Mouse (Mus musculus): ENCODE measurements around the gene Kif1b.

The Kif1b gene

DNA sequence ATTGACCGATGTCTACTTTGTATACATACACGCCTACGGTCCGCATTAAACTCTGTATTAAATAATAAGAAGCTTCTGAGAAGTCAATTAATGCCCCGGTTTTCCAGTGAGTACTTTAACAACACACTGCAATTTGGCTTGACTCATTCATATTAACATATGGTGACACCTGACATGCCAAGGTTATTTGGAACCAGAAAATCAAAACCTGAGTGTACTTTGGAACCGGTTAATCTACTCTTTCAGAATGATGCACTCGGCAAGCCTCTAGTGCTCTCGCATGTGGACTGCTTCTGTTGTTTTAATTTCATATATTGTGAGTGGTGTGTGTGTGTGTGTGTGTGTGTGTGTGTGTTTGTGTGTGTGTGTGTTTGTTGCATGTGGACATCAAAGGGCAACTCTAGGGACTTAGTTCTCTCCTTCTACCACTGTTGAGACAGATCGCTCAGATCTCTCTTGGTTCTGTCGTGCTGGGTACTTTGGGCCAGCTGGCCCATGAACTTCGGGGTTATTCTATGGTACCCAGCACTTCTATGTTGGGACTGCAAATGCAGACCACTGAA lies 6.9 kb upstream of the Kif1b start:
- in situ Hi-C loops (cut with MboI, MseI): no loop called here

- in situ Hi-C loops (cut with MboI, MseI): no loop called here
Measured at GRCm38 (mm10) chr4:149313558-149314253, 6.2 kb upstream of the Kif1b start.

- in situ Hi-C loops (cut with MboI, MseI): no loop called here
Measured at GRCm38 (mm10) chr4:149311996-149312395, 4.5 kb upstream of the Kif1b start.

GRCm38 (mm10) chr4:149308491-149308820 lies 963 bp upstream of the Kif1b start:
- in situ Hi-C loops (cut with MboI, MseI): no loop called here

- in situ Hi-C loops (cut with MboI, MseI): no loop called here
Measured at GRCm38 (mm10) chr4:149306712-149307595, 539 bp downstream of the Kif1b start.

DNA sequence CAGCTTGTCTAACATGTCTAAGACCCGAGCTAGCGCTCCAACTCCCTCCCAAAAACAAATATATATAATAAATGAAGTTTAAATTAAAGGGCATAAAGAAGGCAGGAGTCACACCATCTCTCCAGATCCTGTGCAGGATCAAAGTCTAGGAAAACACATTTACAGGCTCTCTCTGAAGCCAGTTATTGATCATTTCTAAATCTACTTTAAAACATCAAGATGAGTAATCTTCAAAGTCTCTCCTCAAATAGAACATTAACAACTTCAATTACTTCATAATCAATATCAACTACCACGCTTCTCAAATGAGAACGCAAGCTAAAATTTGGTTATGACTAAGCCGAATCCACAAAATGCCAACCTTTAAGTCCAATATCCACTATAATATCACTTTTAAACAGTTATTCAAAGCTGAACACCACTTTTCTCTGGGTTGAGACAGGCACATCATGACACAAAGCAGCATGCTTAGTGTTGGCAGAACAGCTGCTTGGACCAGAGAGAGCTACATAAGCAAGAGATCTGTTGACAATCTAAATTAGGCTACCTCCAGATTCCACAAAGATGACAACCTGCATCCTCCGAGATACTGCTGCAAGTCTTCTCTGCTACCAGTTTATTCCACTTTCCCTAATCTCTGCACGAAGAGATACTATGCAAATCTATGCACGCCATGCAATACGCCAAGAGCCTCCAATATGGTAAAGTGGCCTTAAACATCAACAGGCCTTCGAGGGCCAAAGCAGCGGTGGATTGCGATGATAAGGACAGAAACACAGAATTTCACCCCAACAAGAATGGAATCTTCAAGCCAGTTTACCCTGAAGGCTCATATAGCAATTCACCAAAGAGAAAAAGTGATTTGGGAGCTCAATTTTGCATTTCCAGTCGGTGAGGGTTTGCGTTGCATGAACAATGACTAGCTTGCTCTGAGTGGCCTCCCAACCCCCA lies 1.5 kb downstream of the Kif1b start:
- in situ Hi-C loops (cut with MboI, MseI): no loop called here

DNA sequence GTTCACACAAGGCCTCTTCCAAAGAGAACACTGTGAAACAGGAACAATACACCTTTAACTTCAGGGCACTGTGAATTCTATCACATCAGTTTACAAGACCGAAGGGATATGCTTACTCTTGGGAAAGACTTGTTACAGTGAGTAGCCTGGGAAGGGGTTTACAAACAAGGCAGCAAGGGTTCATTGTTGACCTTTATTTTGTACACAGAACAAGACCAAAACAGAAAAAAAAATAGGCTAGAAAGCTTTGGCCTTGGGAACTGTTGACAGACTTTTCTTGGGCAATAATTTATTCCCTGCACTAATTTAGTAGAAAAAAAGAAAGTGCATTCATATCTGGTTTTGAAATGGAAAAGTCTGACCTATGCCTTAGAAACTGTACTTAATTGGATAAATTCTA lies 3.0 kb downstream of the Kif1b start:
- in situ Hi-C loops (cut with MboI, MseI): no loop called here

- in situ Hi-C loops (cut with MboI, MseI): no loop called here
Measured at GRCm38 (mm10) chr4:149303502-149303901, 4.0 kb downstream of the Kif1b start.

- in situ Hi-C loops (cut with MboI, MseI): no loop called here
Measured at GRCm38 (mm10) chr4:149302751-149303150, 4.7 kb downstream of the Kif1b start.

DNA sequence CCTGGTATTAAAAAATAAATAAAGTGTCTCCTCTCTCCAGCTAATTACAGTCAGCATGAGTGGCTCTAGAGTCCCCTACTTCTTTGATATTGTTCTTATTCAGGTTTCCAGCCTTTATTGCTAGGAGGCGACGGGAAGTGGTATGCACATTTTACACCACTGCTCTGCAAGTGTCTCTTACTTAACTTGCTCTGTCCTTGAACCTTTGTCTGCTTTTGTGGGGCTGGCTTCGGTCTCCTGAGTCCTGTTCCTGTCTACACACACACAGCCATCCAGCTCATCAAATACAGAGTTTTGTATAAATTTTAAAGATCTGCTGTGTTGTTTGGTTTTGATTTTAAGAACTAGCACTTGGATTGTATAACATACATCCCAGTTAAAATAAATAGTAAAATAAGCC lies 5.4 kb downstream of the Kif1b start:
- in situ Hi-C loops (cut with MboI, MseI): no loop called here

- in situ Hi-C loops (cut with MboI, MseI): no loop called here
Measured at GRCm38 (mm10) chr4:149296501-149296900, 11.0 kb downstream of the Kif1b start.

DNA sequence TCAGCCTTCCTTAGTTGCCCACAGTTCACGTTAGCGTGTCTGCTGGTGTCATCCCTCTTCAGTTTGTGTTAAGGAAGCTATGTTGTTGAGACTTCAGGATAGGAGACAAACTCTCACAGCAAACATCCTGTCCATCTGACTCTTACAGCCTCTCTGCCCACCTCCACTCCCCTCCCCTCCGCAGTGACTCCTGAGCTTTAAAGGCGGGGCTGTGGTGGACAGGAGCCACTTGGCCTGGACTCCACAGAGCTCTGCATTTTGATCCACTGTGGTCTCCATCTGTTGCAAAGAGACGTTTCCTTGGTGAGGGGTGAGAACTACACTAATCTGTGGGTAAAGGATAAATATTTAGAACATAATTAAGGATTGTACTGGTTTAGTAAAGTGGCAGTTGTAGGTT lies 14.5 kb downstream of the Kif1b start:
- in situ Hi-C loops (cut with MboI, MseI): no loop called here

DNA sequence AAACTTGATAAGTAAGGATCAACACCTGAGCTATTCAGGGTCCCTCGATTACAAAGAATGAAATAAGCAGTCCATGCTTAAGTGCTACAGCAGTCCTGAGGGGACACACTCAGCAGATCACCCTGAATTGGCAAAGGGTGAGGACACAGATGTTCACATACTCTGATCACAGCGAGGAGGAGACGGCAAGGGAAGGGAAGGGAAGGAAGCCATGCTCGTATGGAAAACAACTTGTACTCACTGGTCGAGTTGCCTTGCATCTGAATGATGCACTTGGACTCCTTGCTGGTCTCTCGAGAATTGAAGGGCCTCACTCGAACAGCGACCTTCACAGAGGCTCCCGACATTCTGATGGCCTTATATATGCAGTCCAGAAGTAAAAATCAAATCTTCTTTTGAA lies 16.4 kb downstream of the Kif1b start:
- in situ Hi-C loops (cut with MboI, MseI): no loop called here

DNA sequence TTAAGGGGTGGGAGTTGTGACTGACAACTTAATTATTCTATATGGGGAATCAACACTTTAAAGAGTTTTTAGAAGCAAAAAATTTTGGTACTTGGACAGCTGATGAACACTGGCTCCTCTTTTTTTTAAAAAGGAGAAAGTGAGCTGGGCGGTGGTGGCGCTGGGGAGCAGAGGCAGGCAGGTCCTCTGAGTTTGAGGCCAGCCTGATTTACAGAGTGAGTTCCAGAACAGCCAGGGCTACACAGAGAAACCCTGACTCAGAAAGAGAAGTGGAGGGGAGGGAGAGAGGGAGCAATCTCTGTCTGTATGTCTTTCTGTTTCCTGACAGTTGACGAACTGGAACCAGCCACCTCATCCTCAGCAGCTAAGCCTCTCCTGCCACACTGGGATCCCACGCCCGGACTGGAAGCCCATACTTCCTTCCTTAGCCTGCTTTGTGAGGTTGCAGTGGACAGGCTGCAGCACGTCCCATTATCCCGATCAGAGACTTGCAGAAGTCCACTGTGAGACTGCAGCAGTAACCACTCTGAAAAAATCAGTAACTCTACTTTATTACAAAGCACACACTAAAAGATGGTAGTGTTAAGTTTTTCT lies 17.2 kb downstream of the Kif1b start:
- in situ Hi-C loops (cut with MboI, MseI): no loop called here

DNA sequence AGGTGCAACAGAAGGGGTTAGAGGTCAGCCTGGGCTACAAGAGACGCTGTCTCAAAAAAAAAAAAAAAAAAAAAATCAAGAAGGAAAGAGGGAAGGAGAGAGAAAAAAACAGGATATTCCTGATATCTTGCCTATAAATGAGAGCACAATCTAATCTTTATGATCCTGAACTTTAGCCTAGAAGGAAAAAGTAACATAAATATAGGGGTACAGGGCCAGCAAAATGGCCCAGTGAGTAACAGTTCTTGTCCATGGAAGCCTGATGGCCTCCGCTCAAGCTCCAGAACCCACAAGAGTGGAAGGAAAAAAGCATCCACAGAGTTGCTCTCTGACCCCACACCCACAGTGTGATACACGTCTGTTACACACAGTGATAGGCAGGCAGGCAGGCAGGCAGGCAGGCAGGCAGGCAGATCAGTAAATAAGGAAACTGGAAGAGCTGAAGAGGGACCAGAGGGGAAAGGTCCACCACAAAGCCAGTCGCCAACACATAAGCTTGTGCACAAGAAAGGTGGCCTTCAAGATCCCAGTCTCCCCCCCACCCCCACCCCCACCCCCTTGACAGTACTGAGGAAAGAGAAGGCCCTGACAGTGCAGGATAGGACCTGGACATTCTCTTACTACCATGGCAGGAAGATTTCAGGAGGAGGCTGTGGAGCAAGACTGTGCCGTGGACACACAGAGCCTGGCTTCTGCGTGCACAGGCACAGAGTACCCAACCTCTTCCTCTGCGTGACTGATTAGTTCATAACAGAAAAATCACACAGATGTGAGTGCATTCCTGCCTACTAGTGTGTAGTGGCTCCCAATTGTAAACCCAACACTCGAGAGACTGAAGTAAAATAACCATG lies 21.0 kb downstream of the Kif1b start:
- in situ Hi-C loops (cut with MboI, MseI): no loop called here

GRCm38 (mm10) chr4:149285691-149286090 lies 21.8 kb downstream of the Kif1b start:
- in situ Hi-C loops (cut with MboI, MseI): no loop called here

DNA sequence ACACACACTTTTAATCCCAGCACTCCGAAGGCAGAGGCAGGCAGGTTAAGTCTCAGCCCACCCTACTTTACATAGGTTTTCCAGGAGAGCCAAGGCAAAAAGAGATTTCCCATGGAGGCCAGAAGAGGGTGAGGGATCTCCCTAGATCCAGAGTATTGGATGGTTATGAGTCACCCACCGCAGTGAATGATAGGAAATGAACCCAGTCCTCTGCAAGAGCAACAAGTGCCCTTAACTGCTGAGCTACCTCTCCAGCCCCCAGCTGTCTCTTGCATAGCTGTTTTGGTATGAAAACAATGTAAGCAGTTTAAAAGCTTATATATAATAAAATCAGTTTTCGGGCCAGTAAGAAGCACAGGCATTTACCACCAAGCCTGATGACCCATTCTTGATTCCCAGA lies 24.5 kb downstream of the Kif1b start:
- in situ Hi-C loops (cut with MboI, MseI): no loop called here

DNA sequence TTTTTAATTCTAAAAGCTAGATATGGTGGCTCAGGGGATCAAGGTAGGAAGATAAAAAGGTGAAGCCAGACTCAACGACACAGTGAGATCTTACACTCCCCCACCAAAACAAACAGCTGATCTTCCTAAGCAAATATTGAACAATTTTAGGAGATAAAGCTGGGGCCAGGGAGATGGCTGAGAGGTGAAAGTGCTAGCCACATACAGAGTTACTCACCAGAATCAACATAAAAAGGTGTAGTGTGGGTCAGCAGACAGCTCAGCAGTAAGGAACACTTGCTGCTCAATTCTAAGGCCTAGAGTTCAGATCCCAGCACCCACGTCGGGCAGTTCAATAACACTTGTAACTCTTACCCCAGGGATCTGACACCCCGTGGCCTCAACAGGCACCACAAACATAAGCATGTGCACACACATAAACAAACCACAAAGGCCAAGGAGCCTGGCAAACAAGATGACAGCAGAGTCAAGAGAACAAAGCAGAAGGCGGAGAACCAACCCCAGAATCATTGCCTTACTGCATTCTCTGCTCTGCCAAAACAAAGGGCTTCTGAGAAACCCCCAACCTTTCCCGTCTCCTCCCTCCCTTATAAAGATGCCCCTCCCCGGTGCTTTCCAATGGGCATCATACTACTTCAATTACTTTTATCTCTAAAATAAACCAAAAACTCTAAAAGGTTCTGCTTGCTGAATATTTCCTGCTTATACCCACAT lies 25.3 kb downstream of the Kif1b start:
- in situ Hi-C loops (cut with MboI, MseI): no loop called here

DNA sequence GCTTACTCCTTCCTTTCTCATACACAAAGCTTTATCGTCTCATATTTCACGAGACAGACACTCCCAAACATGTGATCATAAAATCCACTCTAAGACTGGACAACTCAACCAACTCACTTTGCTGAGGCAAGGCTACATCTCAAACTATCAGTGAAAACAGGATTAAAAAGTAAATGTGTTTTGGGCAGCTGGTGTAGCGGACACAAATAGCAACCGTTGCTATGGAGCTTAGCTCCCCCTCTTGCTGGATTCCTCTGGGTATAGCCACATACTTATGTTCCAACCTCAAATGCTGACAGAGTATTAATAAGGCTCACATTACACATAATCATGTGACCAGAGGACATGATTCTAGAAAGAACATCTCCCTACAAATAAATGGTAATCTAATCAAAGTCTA lies 29.9 kb downstream of the Kif1b start:
- in situ Hi-C loops (cut with MboI, MseI): no loop called here

DNA sequence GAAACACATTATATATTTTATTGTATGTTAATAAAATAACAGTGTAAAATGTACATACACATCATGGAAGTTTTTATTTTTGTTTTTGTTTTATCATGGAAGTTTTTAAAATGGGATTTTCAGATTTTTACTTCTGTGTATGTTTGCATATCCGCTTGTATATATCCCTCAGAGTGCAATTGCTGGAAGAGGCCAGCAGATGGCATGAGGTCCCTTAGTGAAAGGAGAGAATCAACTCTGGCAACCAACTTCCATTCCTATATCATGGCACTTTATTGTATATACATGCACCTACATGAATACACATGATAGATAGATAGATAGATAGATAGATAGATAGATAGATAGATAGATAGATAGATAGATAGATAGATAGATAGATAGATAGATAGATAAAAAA lies 34.4 kb downstream of the Kif1b start:
- in situ Hi-C loops (cut with MboI, MseI): no loop called here

All from regulatory T cell (primary cell).